Mouse (Mus musculus) midbrain, postnatal 0 days (tissue): Measurements from ENCODE around the gene Adgrl4. TPM values are rescaled to one million over a fixed set of nuclear protein-coding genes. Genes with fewer than 3 reads are reported as not detected.

Source experiments
- ATAC-seq: fragments of 200-750 bp; cut with Nextera tagmentation; 2 replicates; pipeline ENCODE4 v1.8.0; 2017; ENCODE audit warnings: moderate number of reproducible peaks, mild to moderate bottlenecking, moderate TSS enrichment, moderate library complexity; ENCODE audit not compliant: low FRiP score
- DNase-seq: peaks from one replicate; pipeline ENCODE4 v3.0.0-alpha.2; 2015; ENCODE audit warnings: low spot score
- H3K27ac ChIP-seq: fragments of 300-500 bp; sonication (generic); 2 replicates; pipeline ENCODE4 v1.5.1; 2014; ENCODE audit warnings: low read depth, mild to moderate bottlenecking, low read length, mixed read lengths
- H3K27me3 ChIP-seq: fragments of 300-500 bp; sonication (generic); 2 replicates; pipeline ENCODE4 v1.6.1; 2014; ENCODE audit warnings: low read length, control low read depth, mixed read lengths; ENCODE audit not compliant: insufficient read depth
- H3K36me3 ChIP-seq: fragments of 300-500 bp; sonication (generic); 2 replicates; pipeline ENCODE4 v1.6.1; 2014; ENCODE audit warnings: low read length, control low read depth, mixed read lengths; ENCODE audit not compliant: insufficient read depth
- H3K4me1 ChIP-seq: fragments of 300-500 bp; sonication (generic); 2 replicates; pipeline ENCODE4 v1.6.1; 2014; ENCODE audit warnings: mild to moderate bottlenecking, control low read depth, antibody characterized with exemption, low read length, mixed read lengths; ENCODE audit not compliant: insufficient read depth
- H3K4me2 ChIP-seq: fragments of 300-500 bp; sonication (generic); 2 replicates; pipeline ENCODE4 v1.6.1; 2014; ENCODE audit warnings: low read depth, mild to moderate bottlenecking, low read length, mixed read lengths; ENCODE audit not compliant: poor library complexity, severe bottlenecking
- H3K4me3 ChIP-seq: fragments of 300-500 bp; sonication (generic); 2 replicates; pipeline ENCODE4 v1.5.1; 2014; ENCODE audit warnings: low read depth, mild to moderate bottlenecking, low read length, moderate library complexity
- H3K9ac ChIP-seq: fragments of 300-500 bp; sonication (generic); replicated peaks from 2 replicates; pipeline ENCODE4 v1.6.1; 2014; ENCODE audit warnings: mild to moderate bottlenecking, low read length, moderate library complexity, mixed read lengths; ENCODE audit not compliant: poor library complexity, severe bottlenecking
- H3K9me3 ChIP-seq: fragments of 300-500 bp; sonication (generic); 2 replicates; pipeline ENCODE4 v1.6.1; 2016; ENCODE audit warnings: low read length, control low read depth
- CTCF ChIP-seq: IDR thresholded peaks from 2 replicates; pipeline ENCODE4 v1.5.1; 2016; ENCODE audit warnings: antibody characterized with exemption, mild to moderate bottlenecking
- polyA plus RNA-seq: library from polyadenylated mRNA; unstranded; fragments of >200 nt; fragmentation: Nextera tagmentation; extraction: Ambion mirVana; gene quantifications from 2 replicates; pipeline ENCODE4 v1.2.1, GENCODE M21; 2015
- total RNA-seq: library from RNA; depleted of rRNA; stranded (reverse); fragments of >200 nt; gene quantifications from 2 replicates; pipeline ENCODE4 v1.2.3, GENCODE M21; 2014

Gene Adgrl4
- total and polyA plus RNA-seq, 2 experiments from 2014 or later, result 13.9 to 23.2 TPM

- no peak for TF ChIP-seq CTCF
- Histone ChIP-seq H3K4me3 (no peak overlapping the region), H3K9me3 (no peaks in the 10 kb centered on the region), H3K9ac (no peak overlapping the region), H3K4me2 (no peak overlapping the region), H3K27ac (no peak overlapping the region), H3K4me1 (no peaks in the 10 kb centered on the region), H3K36me3 (no peaks in the 10 kb centered on the region), H3K27me3 (no peaks in the 10 kb centered on the region)
- DNase-seq, result no peak
- no peak for ATAC-seq
Measured at GRCm38 (mm10) chr3:151591904-151592303, 154.2 kb downstream of the Adgrl4 start.
